In genomic region chr17:28101284-28101887, GRCm38 (mm10) we compare ENCODE assay signal across 16 mouse cellular contexts. TPM values are rescaled to one million over a fixed set of nuclear protein-coding genes. Genes with fewer than 3 reads are reported as not detected.
DNase-seq lines count a peak whose midpoint lies in the region; ATAC-seq lines count a peak whose summit lies in the region.
"Had no signal": no experiment of that assay in that cellular context is flagged by ENCODE, and none has a peak within 500 bp of the region (broad histone marks: within the 10 kb centered on the region; RNA-seq: fewer than 3 reads in every experiment).

No protein-coding gene starts in this region.

- H3K36me3 ChIP-seq in kidney, embryonic 16.5 days (ENCODE audit: insufficient read depth, low read length) = no peaks in the 10 kb centered on the region
- no peaks in the 10 kb centered on the region for H3K36me3 ChIP-seq in hindbrain, embryonic 12.5 days
- no peaks in the 10 kb centered on the region for H3K36me3 ChIP-seq in limb, embryonic 12.5 days
- no peaks in the 10 kb centered on the region for H3K36me3 ChIP-seq in neural tube, embryonic 12.5 days
- H3K36me3 ChIP-seq: forebrain, embryonic 12.5 days; G1E; lung, embryonic 15.5 days had no signal

- H3K4me3 ChIP-seq in kidney, embryonic 16.5 days (ENCODE audit: low read length) = no peak overlapping the region
- H3K4me3 ChIP-seq in hindbrain, embryonic 12.5 days = no peak overlapping the region
- H3K4me3 ChIP-seq in limb, embryonic 12.5 days (replicated peaks) = no peak overlapping the region
- no peak overlapping the region for H3K4me3 ChIP-seq in neural tube, embryonic 12.5 days
- H3K4me3 ChIP-seq: forebrain, embryonic 12.5 days; lung, embryonic 15.5 days had no signal

- peaks cover 3% of the 10 kb centered on the region; the same call in 1 of the 2 replicates for H3K9me3 ChIP-seq in kidney, embryonic 16.5 days (ENCODE audit: low read length)
- H3K9me3 ChIP-seq in hindbrain, embryonic 12.5 days (replicated peaks) = peaks cover 4% of the 10 kb centered on the region; the same call in 1 of the 2 replicates
- H3K9me3 ChIP-seq in limb, embryonic 12.5 days = peaks cover 5% of the 10 kb centered on the region; the same call in 1 of the 2 replicates
- no peaks in the 10 kb centered on the region for H3K9me3 ChIP-seq in neural tube, embryonic 12.5 days
- H3K9me3 ChIP-seq: lung, embryonic 15.5 days had no signal

- peak overlapping the region; percentile 93 for H3K27ac ChIP-seq in kidney, embryonic 16.5 days (ENCODE audit: low read length)
- peak overlapping the region; percentile 56 for H3K27ac ChIP-seq in hindbrain, embryonic 12.5 days
- H3K27ac ChIP-seq in limb, embryonic 12.5 days = peak overlapping the region; percentile 50; the same call in 1 of the 2 replicates
- peak overlapping the region; percentile 59; the same call in 1 of the 2 replicates for H3K27ac ChIP-seq in neural tube, embryonic 12.5 days
- H3K27ac ChIP-seq: forebrain, embryonic 12.5 days; lung, embryonic 15.5 days had no signal

- H3K4me2 ChIP-seq in kidney, embryonic 16.5 days (replicated peaks; ENCODE audit: low read depth, low read length) = peak overlapping the region; percentile 23
- no peak overlapping the region for H3K4me2 ChIP-seq in hindbrain, embryonic 12.5 days (replicated peaks)
- H3K4me2 ChIP-seq in limb, embryonic 12.5 days = peak overlapping the region; percentile 6; the same call in 1 of the 2 replicates
- H3K4me2 ChIP-seq in neural tube, embryonic 12.5 days (replicated peaks) = no peak overlapping the region
- H3K4me2 ChIP-seq: forebrain, embryonic 12.5 days; lung, embryonic 15.5 days had no signal

- peak; percentile 88 for ATAC-seq in kidney, embryonic 16.5 days (ENCODE audit: low FRiP score, low TSS enrichment)
- ATAC-seq in hindbrain, embryonic 12.5 days (ENCODE audit: low FRiP score) = no peak
- ATAC-seq in limb, embryonic 12.5 days (ENCODE audit: insufficient number of reproducible peaks, insufficient read depth, low FRiP score, low TSS enrichment, low read depth) = no peak
- 0 out of 2 replicates have a peak, but pooled peaks have one; percentile 70 for ATAC-seq in neural tube, embryonic 12.5 days (ENCODE audit: low FRiP score, low read depth)
- ATAC-seq: intestine, embryonic 16.5 days had no signal

- H3K4me1 ChIP-seq in kidney, embryonic 16.5 days (ENCODE audit: insufficient read depth, low read length) = peaks cover 29% of the 10 kb centered on the region
- peaks cover 6% of the 10 kb centered on the region; the same call in 1 of the 2 replicates for H3K4me1 ChIP-seq in hindbrain, embryonic 12.5 days
- peaks cover 45% of the 10 kb centered on the region for H3K4me1 ChIP-seq in limb, embryonic 12.5 days (replicated peaks)
- peaks cover 6% of the 10 kb centered on the region; the same call in 1 of the 2 replicates for H3K4me1 ChIP-seq in neural tube, embryonic 12.5 days

- no peak for DNase-seq in kidney, adult 18-20 months
- DNase-seq in spleen, postnatal 14 days (ENCODE audit: low spot score in 2 of 2) = no peak
- no peak for DNase-seq in lung, postnatal 4 days
- DNase-seq: adrenal gland, postnatal 25 days; cerebellum, postnatal 25 days; heart, adult 18-20 months; layer of hippocampus, adult 9-11 months had no signal

- no peaks in the 10 kb centered on the region for H3K27me3 ChIP-seq in kidney, embryonic 16.5 days (ENCODE audit: insufficient read depth, low read length)
- no peaks in the 10 kb centered on the region for H3K27me3 ChIP-seq in hindbrain, embryonic 12.5 days
- H3K27me3 ChIP-seq in limb, embryonic 12.5 days = 0 out of 2 replicates have a peak, but pooled peaks cover 3% of the 10 kb centered on the region
- no peaks in the 10 kb centered on the region for H3K27me3 ChIP-seq in neural tube, embryonic 12.5 days (replicated peaks)
- H3K27me3 ChIP-seq: lung, embryonic 15.5 days had no signal

- WGBS in kidney, embryonic 16.5 days = 7% methylated on average over 12 of the region's 12 CpGs
- WGBS in hindbrain, embryonic 12.5 days = 58% methylated on average over 12 of the region's 12 CpGs
- WGBS in limb, embryonic 12.5 days = 15% methylated on average over 12 of the region's 12 CpGs
- 28% methylated on average over 12 of the region's 12 CpGs for WGBS in neural tube, embryonic 12.5 days

- 0 out of 2 replicates have a peak overlapping the region, but pooled peaks have one; percentile 31 for H3K9ac ChIP-seq in kidney, embryonic 16.5 days (replicated peaks; ENCODE audit: low read length)
- H3K9ac ChIP-seq in hindbrain, embryonic 12.5 days = no peak overlapping the region
- H3K9ac ChIP-seq in limb, embryonic 12.5 days (replicated peaks) = no peak overlapping the region
- H3K9ac ChIP-seq in neural tube, embryonic 12.5 days = no peak overlapping the region
- H3K9ac ChIP-seq: forebrain, embryonic 12.5 days; lung, embryonic 15.5 days had no signal

RNA-seq across cellular contexts. Expression of gene Tcp11, which starts 20.9 kb away (rescaled TPM):
- polyA plus RNA-seq in kidney, embryonic 16.5 days (2015; fragmentation: Nextera tagmentation; extraction: Ambion mirVana) = 6.4 and 7.6 TPM in 2 replicates
- 1.9 and 2.6 TPM in 2 replicates for polyA plus RNA-seq in hindbrain, embryonic 12.5 days (2016; fragmentation: Nextera tagmentation; extraction: Ambion mirVana)
- 1.2 and 1.4 TPM in 2 replicates for polyA plus RNA-seq in limb, embryonic 12.5 days (2016; fragmentation: Nextera tagmentation; extraction: Ambion mirVana)
- polyA plus RNA-seq in neural tube, embryonic 12.5 days (2016; fragmentation: Nextera tagmentation; extraction: Ambion mirVana) = 1.3 and 1.4 TPM in 2 replicates
- polyA plus RNA-seq: G1E; liver, adult 2 months had no signal

RNA-seq across cellular contexts. Expression of gene Scube3, which starts 40.6 kb away (rescaled TPM):
- 18.6 and 19.9 TPM in 2 replicates for polyA plus RNA-seq in kidney, embryonic 16.5 days (2015; fragmentation: Nextera tagmentation; extraction: Ambion mirVana)
- polyA plus RNA-seq in hindbrain, embryonic 12.5 days (2016; fragmentation: Nextera tagmentation; extraction: Ambion mirVana) = 11.1 and 12.4 TPM in 2 replicates
- polyA plus RNA-seq in limb, embryonic 12.5 days (2016; fragmentation: Nextera tagmentation; extraction: Ambion mirVana) = 8.7 and 12.0 TPM in 2 replicates
- polyA plus RNA-seq in neural tube, embryonic 12.5 days (2016; fragmentation: Nextera tagmentation; extraction: Ambion mirVana) = 6.8 and 7.3 TPM in 2 replicates
- polyA plus RNA-seq: G1E had no signal

Comparison
In these comparisons a context has a peak if more than half of its experiments do, and no peak if none do; other contexts are left out.
1. ATAC-seq: peak in kidney, embryonic 16.5 days (single experiment) and neural tube, embryonic 12.5 days (single experiment); none in hindbrain, embryonic 12.5 days (single experiment) and limb, embryonic 12.5 days (single experiment).
2. H3K4me2 ChIP-seq: peak in kidney, embryonic 16.5 days (single experiment) and limb, embryonic 12.5 days (single experiment); none in hindbrain, embryonic 12.5 days (single experiment) and neural tube, embryonic 12.5 days (single experiment).
3. Peak in every context shown above with its lines, with median percentiles within 50 percentile points of each other: H3K27ac ChIP-seq.